Mouse (Mus musculus) neural tube, embryonic 15.5 days (tissue): ENCODE measurements at regions not wholly inside any gene's neighbourhood (a gene's known extent, or its start where the extent isn't known, plus 50 kb on each side); places are given as distances from the start of the nearest gene placed in this dataset.

Source experiments
- ATAC-seq: fragments of 200-750 bp; cut with Nextera tagmentation; 2 replicates; pipeline ENCODE4 v1.8.0; 2017; ENCODE audit warnings: mild to moderate bottlenecking, moderate TSS enrichment, moderate library complexity; ENCODE audit not compliant: low FRiP score
- H3K27ac ChIP-seq: fragments of 300-500 bp; sonication (generic); replicated peaks from 2 replicates; pipeline ENCODE4 v1.5.1; 2015; ENCODE audit warnings: mild to moderate bottlenecking, inconsistent platforms
- H3K27me3 ChIP-seq: fragments of 300-500 bp; sonication (generic); replicated peaks from 2 replicates; pipeline ENCODE4 v1.6.1; 2015; ENCODE audit warnings: inconsistent platforms
- H3K36me3 ChIP-seq: fragments of 300-500 bp; sonication (generic); 2 replicates; pipeline ENCODE4 v1.6.1; 2015; ENCODE audit warnings: inconsistent platforms
- H3K4me1 ChIP-seq: fragments of 300-500 bp; sonication (generic); 2 replicates; pipeline ENCODE4 v1.6.1; 2015; ENCODE audit warnings: inconsistent platforms
- H3K4me2 ChIP-seq: fragments of 300-500 bp; sonication (generic); 2 replicates; pipeline ENCODE4 v1.6.1; 2015; ENCODE audit warnings: inconsistent platforms, mild to moderate bottlenecking, moderate library complexity
- H3K4me3 ChIP-seq: fragments of 300-500 bp; sonication (generic); replicated peaks from 2 replicates; pipeline ENCODE4 v1.5.1; 2015; ENCODE audit warnings: mild to moderate bottlenecking, inconsistent platforms
- H3K9ac ChIP-seq: fragments of 300-500 bp; sonication (generic); replicated peaks from 2 replicates; pipeline ENCODE4 v1.6.1; 2015; ENCODE audit warnings: mild to moderate bottlenecking, inconsistent platforms
- H3K9me3 ChIP-seq: fragments of 300-500 bp; sonication (generic); replicated peaks from 2 replicates; pipeline ENCODE4 v1.6.1; 2016; ENCODE audit warnings: inconsistent platforms
- WGBS: fragments of 180-500 bp; shearing (Covaris S2); methylation state at CpG from one replicate; pipeline ENCODE4 v1.1.7; 2015; ENCODE audit warnings: mixed read lengths; 5-methylcytosine and 5-hydroxymethylcytosine counted together

DNA sequence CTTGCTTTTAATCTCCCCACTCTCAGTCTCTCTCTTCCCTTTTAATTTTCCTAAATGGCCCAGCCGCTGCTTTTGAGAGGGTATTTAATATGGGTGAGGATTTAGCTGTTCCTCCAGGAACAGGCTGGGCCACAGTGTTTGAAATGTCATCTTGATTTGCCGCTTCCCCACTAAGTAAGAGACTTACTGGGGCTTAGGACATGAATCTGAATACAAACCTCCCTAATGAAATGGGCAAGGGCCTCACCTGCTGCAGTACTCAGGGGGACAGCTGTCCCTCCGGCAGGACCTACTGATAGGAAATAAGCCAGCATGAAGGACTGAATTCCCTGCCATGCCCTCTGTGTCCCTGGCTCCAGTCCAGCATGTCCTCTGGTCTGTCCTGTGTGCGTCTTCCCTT is 50.6 kb upstream of the Prr23a1 start:
- Histone ChIP-seq H3K36me3 (no peaks in the 10 kb centered on the region), H3K27ac (no peak overlapping the region), H3K9ac (no peak overlapping the region), H3K27me3 (no peaks in the 10 kb centered on the region), H3K9me3 (no peaks in the 10 kb centered on the region), H3K4me1 (no peaks in the 10 kb centered on the region), H3K4me3 (no peak overlapping the region), H3K4me2 (no peak overlapping the region)
- no peak for ATAC-seq
- WGBS = 69% methylated on average over 4 of the region's 4 CpGs

- Histone ChIP-seq H3K4me2 (no peak overlapping the region), H3K4me3 (no peak overlapping the region), H3K9ac (no peak overlapping the region), H3K27me3 (no peaks in the 10 kb centered on the region), H3K9me3 (no peaks in the 10 kb centered on the region), H3K36me3 (no peaks in the 10 kb centered on the region), H3K27ac (no peak overlapping the region), H3K4me1 (no peaks in the 10 kb centered on the region)
- ATAC-seq = no peak
- 68% methylated on average over 5 of the region's 5 CpGs for WGBS
Observed at GRCm38 (mm10) chr9:98773651-98774185, 68.6 kb upstream of the Prr23a1 start.

GRCm38 (mm10) chr9:98773212-98773611 is 69.1 kb upstream of the Prr23a1 start:
- H3K4me2 ChIP-seq = no peak overlapping the region
- H3K4me3 ChIP-seq = no peak overlapping the region
- no peak overlapping the region for H3K9ac ChIP-seq
- H3K9me3 ChIP-seq = no peaks in the 10 kb centered on the region
- 80% methylated on average over 11 of the region's 11 CpGs for WGBS
- H3K4me1 ChIP-seq = no peaks in the 10 kb centered on the region
- no peaks in the 10 kb centered on the region for H3K27me3 ChIP-seq
- H3K36me3 ChIP-seq = no peaks in the 10 kb centered on the region
- ATAC-seq = no peak
- H3K27ac ChIP-seq = no peak overlapping the region

DNA sequence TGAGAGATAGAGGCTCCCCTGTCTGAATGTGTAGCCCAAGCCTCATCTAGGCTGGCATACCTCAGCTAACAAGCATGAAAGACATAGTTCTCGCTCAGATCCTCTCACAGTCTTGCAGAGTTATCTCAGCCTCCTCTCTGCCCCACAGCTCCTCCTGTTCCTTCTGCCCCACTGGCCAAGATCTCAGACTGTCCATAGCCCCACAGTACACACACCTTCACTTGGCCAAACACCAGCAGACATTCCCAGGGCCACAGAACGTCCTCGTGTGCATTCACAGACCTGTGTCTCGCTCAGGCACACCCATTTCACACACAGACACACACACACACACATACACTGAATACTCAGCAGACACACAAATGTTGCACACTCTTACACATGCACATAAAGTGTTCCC is 87.5 kb upstream of the Prr23a1 start:
- 86% methylated on average over 4 of the region's 4 CpGs for WGBS
- H3K4me1 ChIP-seq = no peaks in the 10 kb centered on the region
- no peak overlapping the region for H3K4me2 ChIP-seq
- no peak overlapping the region for H3K27ac ChIP-seq
- no peaks in the 10 kb centered on the region for H3K9me3 ChIP-seq
- no peak overlapping the region for H3K4me3 ChIP-seq
- H3K9ac ChIP-seq = no peak overlapping the region
- no peaks in the 10 kb centered on the region for H3K27me3 ChIP-seq
- H3K36me3 ChIP-seq = no peaks in the 10 kb centered on the region
- ATAC-seq = no peak

DNA sequence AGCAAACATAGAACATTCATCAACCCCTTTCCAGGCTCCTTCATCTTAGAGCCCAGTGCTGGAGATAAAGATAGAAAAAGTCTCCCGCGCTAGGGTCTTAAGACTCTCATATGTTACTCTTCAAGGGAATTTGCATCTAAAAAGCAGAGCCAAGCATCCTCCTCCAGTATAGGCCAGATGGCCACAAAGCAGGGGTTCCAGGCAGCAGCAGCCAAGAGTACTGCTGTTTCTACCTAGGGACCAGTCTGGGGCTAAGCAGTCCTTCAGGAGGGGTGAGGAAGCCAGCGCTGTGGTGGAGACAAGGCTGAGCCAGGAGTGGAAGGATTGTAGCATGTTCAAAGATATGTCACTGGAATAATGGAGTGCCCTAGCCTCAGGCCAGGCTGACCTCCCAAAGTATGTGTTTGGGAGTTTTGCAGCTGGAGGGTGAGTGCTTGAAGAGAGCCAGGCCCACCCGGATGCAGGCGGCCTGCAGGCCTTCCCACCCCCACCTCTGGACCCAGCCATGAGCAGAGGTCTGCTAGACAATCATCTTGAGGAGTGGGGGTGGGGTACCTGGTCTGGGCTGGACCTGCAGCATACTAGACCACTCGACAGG is 88.8 kb upstream of the Prr23a1 start:
- no peak overlapping the region for H3K27ac ChIP-seq
- no peaks in the 10 kb centered on the region for H3K27me3 ChIP-seq
- no peaks in the 10 kb centered on the region for H3K4me1 ChIP-seq
- H3K9ac ChIP-seq = no peak overlapping the region
- no peak overlapping the region for H3K4me2 ChIP-seq
- 81% methylated on average over 6 of the region's 6 CpGs for WGBS
- no peaks in the 10 kb centered on the region for H3K9me3 ChIP-seq
- no peak overlapping the region for H3K4me3 ChIP-seq
- ATAC-seq = no peak
- no peaks in the 10 kb centered on the region for H3K36me3 ChIP-seq

- no peak overlapping the region for H3K4me2 ChIP-seq
- ATAC-seq = no peak
- H3K36me3 ChIP-seq = no peaks in the 10 kb centered on the region
- no peaks in the 10 kb centered on the region for H3K4me1 ChIP-seq
- H3K27ac ChIP-seq = no peak overlapping the region
- no peak overlapping the region for H3K9ac ChIP-seq
- H3K4me3 ChIP-seq = no peak overlapping the region
- no peaks in the 10 kb centered on the region for H3K9me3 ChIP-seq
- H3K27me3 ChIP-seq = no peaks in the 10 kb centered on the region
Observed at GRCm38 (mm10) chr9:98743785-98744184, 98.5 kb upstream of the Prr23a1 start.

GRCm38 (mm10) chr9:98727276-98727860 is 114.9 kb upstream of the Prr23a1 start:
- H3K4me3 ChIP-seq = no peak overlapping the region
- no peak for ATAC-seq

DNA sequence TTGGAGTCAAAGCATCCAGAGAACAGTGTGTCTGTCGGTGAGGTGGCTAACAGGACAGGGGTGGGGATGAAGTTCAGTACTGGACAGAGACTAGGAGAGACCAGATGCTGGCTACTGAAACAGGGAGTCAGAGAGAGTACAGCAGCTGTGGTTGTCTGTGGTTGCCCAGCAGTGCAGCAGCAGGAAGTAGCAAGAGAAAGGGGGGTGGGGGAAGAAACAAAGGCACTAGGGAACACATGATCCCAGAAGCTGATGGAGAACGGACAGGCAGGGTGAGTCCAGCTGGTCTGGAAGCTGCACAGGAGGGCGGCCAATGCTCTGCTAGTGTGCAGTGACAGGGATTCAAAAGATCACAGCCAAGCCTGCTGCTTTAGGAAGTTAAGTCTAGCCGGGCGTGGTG is 115.7 kb upstream of the Prr23a1 start:
- Histone ChIP-seq H3K9ac (no peak overlapping the region), H3K4me2 (no peak overlapping the region), H3K27me3 (no peaks in the 10 kb centered on the region), H3K9me3 (no peaks in the 10 kb centered on the region), H3K4me3 (no peak overlapping the region), H3K27ac (no peak overlapping the region), H3K4me1 (no peaks in the 10 kb centered on the region), H3K36me3 (no peaks in the 10 kb centered on the region)
- no peak for ATAC-seq
- WGBS = 49% methylated on average over 5 of the region's 5 CpGs

More at GRCm38 (mm10) chr9:98727276-98727860, 114.9 kb upstream of the Prr23a1 start:
- Histone ChIP-seq H3K4me2 (no peak overlapping the region), H3K4me1 (no peaks in the 10 kb centered on the region), H3K27ac (no peak overlapping the region), H3K36me3 (no peaks in the 10 kb centered on the region), H3K27me3 (no peaks in the 10 kb centered on the region), H3K9ac (no peak overlapping the region), H3K9me3 (no peaks in the 10 kb centered on the region)
- 59% methylated on average over 5 of the region's 5 CpGs for WGBS

- no peaks in the 10 kb centered on the region for H3K4me1 ChIP-seq
- H3K9me3 ChIP-seq = no peaks in the 10 kb centered on the region
- H3K4me3 ChIP-seq = no peak overlapping the region
- no peak overlapping the region for H3K4me2 ChIP-seq
- no peak overlapping the region for H3K27ac ChIP-seq
- no peaks in the 10 kb centered on the region for H3K27me3 ChIP-seq
- no peak overlapping the region for H3K9ac ChIP-seq
- 87% methylated on average over 3 of the region's 3 CpGs for WGBS
- no peaks in the 10 kb centered on the region for H3K36me3 ChIP-seq
- ATAC-seq = no peak
Observed at GRCm38 (mm10) chr9:98722885-98723284, 119.4 kb upstream of the Prr23a1 start.

DNA sequence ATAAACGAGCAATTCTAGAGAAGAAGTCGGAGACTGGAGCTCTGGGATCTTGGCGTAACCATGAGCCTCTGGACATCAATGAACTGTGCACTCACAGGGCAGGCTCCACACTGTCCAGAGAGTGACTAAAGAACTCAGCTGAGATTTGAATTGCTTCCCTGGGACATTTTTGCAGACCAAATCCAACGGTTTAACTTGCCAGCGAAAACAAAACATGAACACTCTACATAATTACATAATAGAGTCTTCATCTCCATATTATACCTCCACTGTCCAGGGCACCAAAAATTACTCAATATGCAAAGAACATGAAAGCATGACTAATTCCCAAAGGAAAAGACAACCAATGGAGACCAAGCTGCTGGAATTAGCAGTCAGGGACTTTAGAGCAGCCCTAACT is 119.9 kb upstream of the Mrps22 start:
- WGBS = 92% methylated on average over 5 of the region's 5 CpGs
- H3K4me1 ChIP-seq = no peaks in the 10 kb centered on the region
- H3K9ac ChIP-seq = no peak overlapping the region
- no peaks in the 10 kb centered on the region for H3K9me3 ChIP-seq
- no peak overlapping the region for H3K27ac ChIP-seq
- H3K4me2 ChIP-seq = no peak overlapping the region
- ATAC-seq = no peak
- no peak overlapping the region for H3K4me3 ChIP-seq
- H3K27me3 ChIP-seq = no peaks in the 10 kb centered on the region
- no peaks in the 10 kb centered on the region for H3K36me3 ChIP-seq

DNA sequence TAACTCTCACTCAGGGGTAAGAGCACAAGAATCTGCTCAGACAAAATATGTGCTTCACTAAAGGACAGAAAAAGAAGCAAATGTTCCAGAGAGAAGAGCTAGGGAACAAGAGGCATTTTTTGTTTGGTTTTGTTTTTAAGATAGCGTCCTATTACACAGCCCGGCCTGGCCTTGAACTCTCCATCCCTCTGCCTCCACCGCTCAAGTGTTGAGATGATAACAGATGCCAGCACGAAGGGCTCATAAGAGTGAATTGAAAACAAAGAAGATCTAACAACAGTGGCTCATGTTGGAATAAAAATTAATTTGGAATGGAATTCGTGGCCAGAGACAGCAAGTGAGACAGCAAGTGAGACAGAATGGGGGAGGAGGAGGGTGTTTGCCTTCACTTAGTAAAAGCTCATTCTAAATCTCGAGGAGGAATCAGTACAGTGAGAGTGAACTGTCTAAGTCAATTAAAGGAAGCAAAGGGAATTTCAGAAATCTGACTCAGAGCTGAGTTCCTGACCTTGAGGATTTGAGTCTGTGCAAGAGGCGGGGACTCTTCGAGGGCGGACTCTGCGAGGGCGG is 116.3 kb upstream of the Mrps22 start:
- Histone ChIP-seq H3K27ac (no peak overlapping the region), H3K4me1 (no peaks in the 10 kb centered on the region), H3K4me2 (no peak overlapping the region), H3K9ac (no peak overlapping the region), H3K9me3 (no peaks in the 10 kb centered on the region), H3K4me3 (no peak overlapping the region), H3K27me3 (no peaks in the 10 kb centered on the region), H3K36me3 (no peaks in the 10 kb centered on the region)
- ATAC-seq = no peak
- 86% methylated on average over 11 of the region's 11 CpGs for WGBS

DNA sequence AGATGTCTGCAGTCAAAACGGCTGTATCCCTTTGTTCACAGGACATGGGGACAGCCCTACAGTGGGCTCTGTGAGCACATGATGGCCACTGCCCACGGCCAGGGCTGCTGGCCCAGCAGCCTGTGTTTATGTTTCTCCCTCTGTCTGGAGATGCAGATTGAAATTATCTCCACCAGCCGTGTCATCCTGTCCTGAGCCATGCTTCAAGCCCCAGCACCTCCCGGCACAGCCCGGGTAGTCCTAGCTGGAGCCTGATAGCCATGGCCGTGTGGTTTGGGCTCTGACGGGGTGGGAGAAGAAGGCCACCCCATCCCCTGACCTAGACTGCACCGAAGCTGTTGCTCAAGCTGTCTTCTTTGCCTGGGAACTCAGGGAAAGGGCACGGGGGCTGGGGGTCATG is 113.2 kb upstream of the Mrps22 start:
- no peak overlapping the region for H3K4me3 ChIP-seq
- 85% methylated on average over 9 of the region's 9 CpGs for WGBS
- no peak for ATAC-seq

More for the DNA sequence above, 113.2 kb upstream of the Mrps22 start:
- no peaks in the 10 kb centered on the region for H3K4me1 ChIP-seq
- no peak overlapping the region for H3K27ac ChIP-seq
- H3K27me3 ChIP-seq = no peaks in the 10 kb centered on the region
- H3K9me3 ChIP-seq = no peaks in the 10 kb centered on the region
- no peaks in the 10 kb centered on the region for H3K36me3 ChIP-seq
- H3K4me2 ChIP-seq = no peak overlapping the region
- H3K9ac ChIP-seq = no peak overlapping the region
